Mouse (Mus musculus) cerebellum, adult 2 months (tissue): ENCODE results near the gene 0610012G03Rik.

Source experiments
- CTCF ChIP-seq: fragments of 200-500 bp; IDR thresholded peaks from 2 replicates; pipeline ENCODE4 v1.5.1; 2011; ENCODE audit warnings: low read depth, mild to moderate bottlenecking, control low read depth, low read length, moderate library complexity, borderline replicate concordance; ENCODE audit not compliant: insufficient read depth
- POLR2A ChIP-seq: fragments of 200-500 bp; IDR thresholded peaks from 2 replicates; pipeline ENCODE4 v1.6.1; 2011; ENCODE audit warnings: low read length, control low read depth, borderline replicate concordance; ENCODE audit not compliant: insufficient read depth

DNA sequence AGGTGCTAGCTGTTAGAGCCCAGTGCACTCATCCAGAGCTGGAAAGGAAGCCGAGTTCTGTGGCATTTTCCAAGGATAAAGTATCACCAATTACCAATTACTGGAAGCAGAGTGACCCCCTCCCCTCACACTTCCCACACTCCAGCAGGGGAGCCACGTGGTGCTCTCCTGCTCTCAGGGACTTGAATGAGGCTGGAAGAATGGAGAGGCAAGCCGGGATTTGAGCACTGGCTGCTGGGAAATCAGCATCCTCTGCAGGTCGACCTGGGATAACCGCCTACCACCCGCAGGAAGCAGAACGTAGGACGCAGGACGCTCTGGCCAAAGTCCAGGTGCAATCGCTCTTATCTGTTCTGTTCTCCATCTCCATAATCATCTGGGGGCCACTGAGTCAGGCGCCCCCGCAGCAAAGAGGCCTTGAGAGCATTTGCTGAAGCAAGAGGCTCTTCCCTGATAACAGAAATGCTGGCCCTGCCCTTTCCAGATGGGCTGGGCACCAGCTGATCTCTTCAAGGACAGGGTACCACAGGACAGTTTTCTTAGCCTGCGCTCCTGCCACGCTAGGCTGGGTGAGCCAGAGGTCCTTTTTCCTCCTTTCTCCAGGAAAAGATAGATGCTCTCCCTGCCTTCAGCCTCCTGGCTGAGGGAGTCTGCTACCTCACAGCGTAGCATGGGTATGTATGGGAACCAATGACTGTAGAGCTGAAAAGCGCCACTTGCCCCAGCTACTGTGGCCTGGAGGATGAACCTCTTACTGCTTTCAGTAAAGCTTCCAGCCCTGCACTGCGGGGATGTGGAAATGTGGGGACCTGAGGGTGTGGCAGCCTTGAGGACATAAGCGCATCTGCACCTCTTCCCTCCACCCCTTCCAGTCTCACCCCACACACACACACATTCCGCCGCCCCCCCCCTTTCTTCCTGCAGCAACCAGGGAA lies 42.1 kb downstream of the 0610012G03Rik start:
- no peak for TF ChIP-seq CTCF
- TF ChIP-seq POLR2A: no peak
